ENCODE assay signal across 8 mouse cellular contexts in genomic region chr17:21566728-21567349, GRCm38 (mm10). TPM values are rescaled to one million over a fixed set of nuclear protein-coding genes. Genes with fewer than 3 reads are reported as not detected.
DNase-seq lines count a peak whose midpoint lies in the region; ATAC-seq and TF ChIP-seq lines count a peak whose summit lies in the region.

Zfp948 (plus strand) TSS chr17:21567008.

- H3K9ac ChIP-seq in lung, embryonic 15.5 days: peak within 1 kb of the TSS; percentile 60

- DNase-seq in NIH3T3 (ENCODE audit: low read depth): peak; percentile 96
- peak; percentile 84 for DNase-seq in cerebellum, adult 9-11 months
- peak; percentile 65 for DNase-seq in layer of hippocampus, adult 9-10 months (ENCODE audit: low spot score)
- DNase-seq in ovary, adult 18-20 months (ENCODE audit: low spot score): peak; percentile 70
- DNase-seq in thymus, adult 2 months: peak; percentile 52

- peak; percentile 98 for ATAC-seq in frontal cortex, adult (ENCODE audit: low TSS enrichment)
- ATAC-seq in hematopoietic stem cell, adult 5-6 weeks (replicated peaks in 1 of 2; ENCODE audit: insufficient read depth in 1 of 2, low FRiP score in 2 of 2, low TSS enrichment in 1 of 2, low read depth in 1 of 2, poor library complexity in 2 of 2, severe bottlenecking in 2 of 2): peak; percentile 93 to 94
- peak; percentile 96 for ATAC-seq in lung, embryonic 15.5 days (ENCODE audit: borderline replicate concordance, extremely low read depth, low FRiP score, low TSS enrichment)

- no peak for TF ChIP-seq CTCF in thymus, adult 2 months (IDR thresholded peaks at IDR 0.05; ENCODE audit: borderline replicate concordance, control insufficient read depth, extremely low read depth, insufficient read depth, low read length, poor library complexity)

- H3K36me3 ChIP-seq in lung, embryonic 15.5 days: no peaks in the 10 kb centered on the region
- H3K36me3 ChIP-seq in thymus, adult 2 months (ENCODE audit: control insufficient read depth, insufficient read depth, low read length): no peaks in the 10 kb centered on the region

- peaks cover 7% of the 10 kb centered on the region; the same call in 1 of the 2 replicates for H3K4me1 ChIP-seq in lung, embryonic 15.5 days
- peaks cover 7% of the 10 kb centered on the region for H3K4me1 ChIP-seq in thymus, adult 2 months (replicated peaks; ENCODE audit: control insufficient read depth, insufficient read depth, low read length)

- TF ChIP-seq POLR2A in thymus, adult 2 months (IDR thresholded peaks at IDR 0.05; ENCODE audit: control insufficient read depth, extremely low read depth, insufficient read depth, low read length, poor library complexity): no peak

- WGBS in lung, embryonic 15.5 days: under 1% methylated on average over 29 of the region's 29 CpGs
- WGBS in thymus, adult 2 months: 4% methylated on average over 29 of the region's 29 CpGs

- H3K4me3 ChIP-seq in lung, embryonic 15.5 days: peak within 1 kb of the TSS; percentile 63
- peak within 1 kb of the TSS; percentile 50 for H3K4me3 ChIP-seq in thymus, adult 2 months (ENCODE audit: control insufficient read depth, insufficient read depth, low read length)

- no peaks in the 10 kb centered on the region for H3K27me3 ChIP-seq in lung, embryonic 15.5 days
- H3K27me3 ChIP-seq in thymus, adult 2 months (ENCODE audit: control insufficient read depth, insufficient read depth, low read length): no peaks in the 10 kb centered on the region

- H3K27ac ChIP-seq in lung, embryonic 15.5 days: peak within 1 kb of the TSS; percentile 93
- H3K27ac ChIP-seq in thymus, adult 2 months (ENCODE audit: control insufficient read depth, insufficient read depth, low read length): no peak within 1 kb of the TSS

- H3K9me3 ChIP-seq in lung, embryonic 15.5 days: no peaks in the 10 kb centered on the region

- H3K4me2 ChIP-seq in lung, embryonic 15.5 days: peak within 1 kb of the TSS; percentile 79

RNA-seq across cellular contexts. Expression of gene Zfp948, which starts in this region (rescaled TPM):
- 2.0 and 3.5 TPM in 2 replicates for total RNA-seq in hematopoietic stem cell, adult 5-6 weeks (2017)
- 16.9 and 17.8 TPM in 2 replicates for polyA plus RNA-seq in lung, embryonic 15.5 days (2015; fragmentation: Nextera tagmentation; extraction: Ambion mirVana)
- polyA plus RNA-seq in thymus, adult 2 months (2012; rRNA removed): 0.14 and 0.44 TPM in 2 replicates

Comparison
In these comparisons a context has a peak if more than half of its experiments do, and no peak if none do; other contexts are left out.
1. RNA of gene Zfp948 (polyA plus RNA-seq): 16.9 to 17.8 TPM in lung, embryonic 15.5 days; 0.14 to 0.44 TPM in thymus, adult 2 months; every median in the first group is over 10 times any median in the second.
2. Peak in DNase-seq and H3K4me3 ChIP-seq in thymus, adult 2 months; RNA of the gene not detected or under 1 TPM.
3. Peak in every context shown above with its lines, with median percentiles within 50 percentile points of each other: DNase-seq and ATAC-seq.